Mouse (Mus musculus) heart, embryonic 13.5 days (tissue): ENCODE measurements at regions not wholly inside any gene's neighbourhood (a gene's known extent, or its start where the extent isn't known, plus 50 kb on each side); places are given as distances from the start of the nearest gene placed in this dataset.

ENCODE experiments used
- ATAC-seq: fragments of 200-750 bp; cut with Nextera tagmentation; 2 replicates; pipeline ENCODE4 v1.8.0; 2017; ENCODE audit warnings: moderate TSS enrichment; ENCODE audit not compliant: insufficient number of reproducible peaks, low FRiP score, low TSS enrichment; ENCODE audit errors: extremely low read depth
- H3K27ac ChIP-seq: fragments of 300-500 bp; sonication (generic); replicated peaks from 2 replicates; pipeline ENCODE4 v1.5.1; 2015; ENCODE audit warnings: moderate library complexity, mild to moderate bottlenecking, inconsistent platforms
- H3K27me3 ChIP-seq: fragments of 300-500 bp; sonication (generic); replicated peaks from 2 replicates; pipeline ENCODE4 v1.6.1; 2015; ENCODE audit warnings: mild to moderate bottlenecking, inconsistent platforms
- H3K36me3 ChIP-seq: fragments of 300-500 bp; sonication (generic); 2 replicates; pipeline ENCODE4 v1.6.1; 2015; ENCODE audit warnings: mild to moderate bottlenecking, inconsistent platforms
- H3K4me1 ChIP-seq: fragments of 300-500 bp; sonication (generic); 2 replicates; pipeline ENCODE4 v1.6.1; 2015; ENCODE audit warnings: inconsistent platforms
- H3K4me2 ChIP-seq: fragments of 300-500 bp; sonication (generic); 2 replicates; pipeline ENCODE4 v1.6.1; 2015; ENCODE audit warnings: inconsistent platforms, mild to moderate bottlenecking, moderate library complexity
- H3K4me3 ChIP-seq: fragments of 300-500 bp; sonication (generic); 2 replicates; pipeline ENCODE4 v1.5.1; 2015; ENCODE audit warnings: moderate library complexity, mild to moderate bottlenecking, inconsistent platforms
- H3K9ac ChIP-seq: fragments of 300-500 bp; sonication (generic); 2 replicates; pipeline ENCODE4 v1.6.1; 2015; ENCODE audit warnings: inconsistent platforms, mild to moderate bottlenecking, moderate library complexity
- H3K9me3 ChIP-seq: fragments of 300-500 bp; sonication (generic); 2 replicates; pipeline ENCODE4 v1.6.1; 2016; ENCODE audit warnings: inconsistent platforms
- WGBS: fragments of 180-500 bp; shearing (Covaris S2); methylation state at CpG from one replicate; pipeline ENCODE4 v1.1.7; 2015; ENCODE audit warnings: mixed read lengths; 5-methylcytosine and 5-hydroxymethylcytosine counted together

DNA sequence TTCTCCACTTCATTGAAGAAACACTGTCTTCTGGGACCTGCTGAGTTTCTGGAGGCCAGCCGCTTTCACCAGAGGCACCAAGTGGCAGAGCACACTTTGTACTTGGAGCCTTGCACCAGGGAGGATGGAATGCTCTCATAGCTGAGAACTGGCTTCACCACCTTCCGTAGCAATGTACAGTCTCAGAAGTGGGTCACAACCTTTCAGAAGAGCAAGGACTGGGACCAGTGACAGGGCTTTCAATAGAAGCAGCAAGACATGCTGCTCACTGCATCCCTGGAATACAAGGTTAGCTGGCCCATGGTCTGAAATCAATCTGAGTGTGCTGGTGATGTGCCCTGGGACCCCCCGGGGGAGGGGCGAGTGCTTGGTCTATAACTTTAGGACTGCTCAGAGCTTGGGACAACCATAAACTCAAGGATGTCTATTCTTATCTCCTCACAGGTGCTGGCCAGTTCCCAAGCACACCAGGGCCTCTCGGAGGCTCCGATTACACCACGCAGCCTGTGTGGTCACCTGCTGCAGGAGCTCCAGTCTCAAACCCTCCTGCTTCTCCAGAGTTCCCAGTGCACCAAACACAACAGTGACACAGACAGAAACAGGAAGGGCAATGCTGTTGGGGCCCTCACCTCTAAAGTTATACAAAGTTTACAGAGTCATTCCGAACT lies 114.4 kb upstream of the Tmem45b start:
- ATAC-seq: no peak
- WGBS: 76% methylated on average over 8 of the region's 8 CpGs

GRCm38 (mm10) chr9:31577066-31577465 lies 112.8 kb upstream of the Tmem45b start:
- H3K27ac ChIP-seq: no peak overlapping the region

More for the DNA sequence above, 114.4 kb upstream of the Tmem45b start:
- Histone ChIP-seq H3K9me3 (no peaks in the 10 kb centered on the region), H3K36me3 (no peaks in the 10 kb centered on the region), H3K4me2 (no peak overlapping the region), H3K27ac (no peak overlapping the region), H3K4me3 (no peak overlapping the region), H3K4me1 (no peaks in the 10 kb centered on the region), H3K9ac (no peak overlapping the region), H3K27me3 (peaks cover 6% of the 10 kb centered on the region; the same call in 1 of the 2 replicates)

GRCm38 (mm10) chr9:31567029-31567428 lies 102.8 kb upstream of the Tmem45b start:
- Histone ChIP-seq H3K27ac (no peak overlapping the region), H3K9ac (no peak overlapping the region), H3K36me3 (no peaks in the 10 kb centered on the region), H3K9me3 (no peaks in the 10 kb centered on the region), H3K4me2 (no peak overlapping the region), H3K4me1 (no peaks in the 10 kb centered on the region), H3K4me3 (no peak overlapping the region), H3K27me3 (0 out of 2 replicates have a peak, but pooled peaks cover 10% of the 10 kb centered on the region)
- no peak for ATAC-seq
- WGBS: 75% methylated on average over 10 of the region's 10 CpGs

More at GRCm38 (mm10) chr9:31577066-31577465, 112.8 kb upstream of the Tmem45b start:
- H3K4me1 ChIP-seq: no peaks in the 10 kb centered on the region
- no peaks in the 10 kb centered on the region for H3K9me3 ChIP-seq
- WGBS: 58% methylated on average over 7 of the region's 7 CpGs
- peaks cover 11% of the 10 kb centered on the region; the same call in 1 of the 2 replicates for H3K27me3 ChIP-seq
- H3K36me3 ChIP-seq: no peaks in the 10 kb centered on the region
- H3K4me3 ChIP-seq: no peak overlapping the region
- no peak overlapping the region for H3K9ac ChIP-seq
- no peak overlapping the region for H3K4me2 ChIP-seq
- ATAC-seq: no peak

DNA sequence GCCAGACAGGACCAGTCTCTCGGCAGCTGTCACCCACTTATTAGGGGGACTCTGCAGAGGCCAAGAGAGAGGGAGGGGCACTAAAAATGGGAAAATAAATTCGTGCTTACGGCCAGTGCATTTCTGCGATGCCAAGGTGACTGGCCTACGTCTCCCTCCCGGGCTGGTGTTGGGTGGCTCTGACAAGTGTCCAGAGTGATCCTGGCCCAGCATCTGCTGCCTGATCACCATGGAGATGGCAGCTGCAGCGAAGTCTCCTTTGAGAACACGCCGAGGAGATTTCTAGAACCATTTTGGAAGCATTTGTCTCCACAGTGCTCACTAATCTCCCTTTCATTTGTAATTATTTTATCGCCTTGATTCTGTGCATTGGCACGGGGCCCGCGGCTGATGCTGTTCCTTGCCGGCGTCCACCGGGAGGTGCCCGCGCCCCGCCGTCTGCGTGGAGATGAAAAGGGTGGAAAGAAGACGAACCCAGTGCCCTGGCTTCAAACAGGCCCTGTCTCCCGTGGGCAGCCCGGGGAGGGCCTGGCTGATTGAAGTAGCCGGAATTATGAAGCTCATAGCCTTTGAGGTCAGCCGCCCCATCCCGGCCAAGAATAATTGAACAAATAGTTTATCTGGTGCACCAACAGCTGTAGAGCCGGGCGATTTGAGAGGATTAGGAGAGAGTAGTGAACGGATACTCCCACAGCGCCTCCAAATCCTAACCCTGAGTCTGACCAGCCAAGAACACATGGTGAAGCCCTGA lies 102.2 kb upstream of the Tmem45b start:
- no peaks in the 10 kb centered on the region for H3K36me3 ChIP-seq
- ATAC-seq: no peak
- no peak overlapping the region for H3K9ac ChIP-seq
- H3K4me3 ChIP-seq: no peak overlapping the region
- no peak overlapping the region for H3K4me2 ChIP-seq
- no peaks in the 10 kb centered on the region for H3K9me3 ChIP-seq
- peaks cover 10% of the 10 kb centered on the region; the same call in 1 of the 2 replicates for H3K27me3 ChIP-seq
- 59% methylated on average over 31 of the region's 31 CpGs for WGBS
- no peak overlapping the region for H3K27ac ChIP-seq
- H3K4me1 ChIP-seq: no peaks in the 10 kb centered on the region

GRCm38 (mm10) chr9:31564996-31565773 lies 100.9 kb upstream of the Tmem45b start:
- Histone ChIP-seq H3K4me3 (no peak overlapping the region), H3K27me3 (peaks cover 18% of the 10 kb centered on the region; the same call in 1 of the 2 replicates), H3K9ac (no peak overlapping the region), H3K4me1 (no peaks in the 10 kb centered on the region; the same call in 1 of the 2 replicates), H3K4me2 (no peak overlapping the region), H3K27ac (no peak overlapping the region), H3K36me3 (no peaks in the 10 kb centered on the region), H3K9me3 (no peaks in the 10 kb centered on the region)
- WGBS: 65% methylated on average over 12 of the region's 12 CpGs
- no peak for ATAC-seq

- no peaks in the 10 kb centered on the region for H3K36me3 ChIP-seq
- H3K4me2 ChIP-seq: no peak overlapping the region
- WGBS: 78% methylated on average over 8 of the region's 8 CpGs
Measured at GRCm38 (mm10) chr9:31563541-31563940, 99.3 kb upstream of the Tmem45b start.

GRCm38 (mm10) chr9:31560226-31560556 lies 95.9 kb upstream of the Tmem45b start:
- Histone ChIP-seq H3K9me3 (no peaks in the 10 kb centered on the region), H3K27ac (no peak overlapping the region), H3K9ac (no peak overlapping the region), H3K36me3 (no peaks in the 10 kb centered on the region), H3K4me2 (peak overlapping the region; percentile 68; the same call in 1 of the 2 replicates), H3K4me1 (peaks cover 4% of the 10 kb centered on the region; the same call in 1 of the 2 replicates), H3K4me3 (no peak overlapping the region), H3K27me3 (peaks cover 18% of the 10 kb centered on the region; the same call in 1 of the 2 replicates)
- 72% methylated on average over 3 of the region's 3 CpGs for WGBS
- no peak for ATAC-seq

More at GRCm38 (mm10) chr9:31563541-31563940, 99.3 kb upstream of the Tmem45b start:
- Histone ChIP-seq H3K4me1 (peaks cover 4% of the 10 kb centered on the region; the same call in 1 of the 2 replicates), H3K27me3 (peaks cover 18% of the 10 kb centered on the region; the same call in 1 of the 2 replicates), H3K9me3 (no peaks in the 10 kb centered on the region), H3K4me3 (no peak overlapping the region), H3K9ac (no peak overlapping the region), H3K27ac (no peak overlapping the region)
- no peak for ATAC-seq

GRCm38 (mm10) chr9:31559506-31560225 lies 95.4 kb upstream of the Tmem45b start:
- H3K4me2 ChIP-seq: peak overlapping the region; percentile 68
- H3K4me3 ChIP-seq: peak overlapping the region; percentile 41
- no peak for ATAC-seq

GRCm38 (mm10) chr9:31543691-31544052 lies 79.4 kb upstream of the Tmem45b start:
- Histone ChIP-seq H3K27ac (no peak overlapping the region), H3K27me3 (peaks cover 10% of the 10 kb centered on the region), H3K4me3 (no peak overlapping the region), H3K4me1 (no peaks in the 10 kb centered on the region), H3K9me3 (no peaks in the 10 kb centered on the region), H3K36me3 (no peaks in the 10 kb centered on the region), H3K4me2 (no peak overlapping the region), H3K9ac (no peak overlapping the region)
- ATAC-seq: no peak
- 46% methylated on average over 6 of the region's 6 CpGs for WGBS

More at GRCm38 (mm10) chr9:31559506-31560225, 95.4 kb upstream of the Tmem45b start:
- H3K27me3 ChIP-seq: peaks cover 17% of the 10 kb centered on the region; the same call in 1 of the 2 replicates
- no peaks in the 10 kb centered on the region for H3K36me3 ChIP-seq
- H3K4me1 ChIP-seq: peaks cover 4% of the 10 kb centered on the region; the same call in 1 of the 2 replicates
- no peak overlapping the region for H3K27ac ChIP-seq
- no peaks in the 10 kb centered on the region for H3K9me3 ChIP-seq
- 26% methylated on average over 18 of the region's 18 CpGs for WGBS
- peak overlapping the region; percentile 55; the same call in 1 of the 2 replicates for H3K9ac ChIP-seq

DNA sequence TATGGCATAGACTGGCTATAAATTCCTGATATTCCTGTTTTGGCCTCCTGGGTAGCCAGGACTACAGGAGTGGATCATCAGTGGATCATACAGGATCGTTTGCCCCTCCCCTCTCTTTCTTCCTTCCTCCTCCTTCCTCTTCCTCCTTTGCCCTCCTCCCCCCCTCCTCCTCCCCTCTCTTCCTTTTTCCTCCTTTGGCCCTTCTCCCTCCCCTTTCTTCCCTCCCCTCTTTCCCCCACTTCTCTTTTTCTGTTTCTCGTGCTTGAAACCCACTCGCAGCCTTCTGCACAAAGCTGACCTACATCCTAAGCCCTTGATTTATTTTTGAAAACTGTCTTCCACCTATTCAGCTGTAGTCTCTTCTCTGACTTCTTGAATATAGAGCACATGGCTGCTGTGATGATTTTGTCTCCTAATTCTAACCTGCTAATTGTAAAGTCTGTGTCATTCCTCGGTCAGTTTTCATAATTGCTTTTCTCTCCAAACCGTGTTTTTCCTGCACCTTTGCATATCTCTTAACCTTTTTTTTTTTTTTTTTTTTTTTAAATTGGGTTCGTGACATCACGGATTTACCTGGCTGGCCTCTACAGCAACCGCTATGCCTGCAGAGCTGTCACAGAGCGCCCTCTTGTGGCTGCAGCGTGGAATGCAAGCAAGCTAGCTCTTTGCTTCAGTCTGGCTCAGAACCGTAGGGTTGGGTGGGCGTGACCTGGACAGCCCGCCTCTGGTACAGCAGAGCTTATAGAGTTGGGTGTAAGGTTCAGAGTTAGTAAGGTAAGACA lies 78.8 kb upstream of the Tmem45b start:
- H3K9me3 ChIP-seq: no peaks in the 10 kb centered on the region
- no peak overlapping the region for H3K9ac ChIP-seq
- no peaks in the 10 kb centered on the region for H3K4me1 ChIP-seq
- no peaks in the 10 kb centered on the region for H3K36me3 ChIP-seq
- no peak overlapping the region for H3K4me3 ChIP-seq
- H3K27me3 ChIP-seq: peaks cover 10% of the 10 kb centered on the region
- 8% methylated on average over 13 of the region's 13 CpGs for WGBS
- H3K27ac ChIP-seq: no peak overlapping the region
- no peak; the same call in 1 of the 2 replicates for ATAC-seq
- H3K4me2 ChIP-seq: no peak overlapping the region
